Mouse (Mus musculus): Measurements from ENCODE around the gene Cdc42se1.

DNA sequence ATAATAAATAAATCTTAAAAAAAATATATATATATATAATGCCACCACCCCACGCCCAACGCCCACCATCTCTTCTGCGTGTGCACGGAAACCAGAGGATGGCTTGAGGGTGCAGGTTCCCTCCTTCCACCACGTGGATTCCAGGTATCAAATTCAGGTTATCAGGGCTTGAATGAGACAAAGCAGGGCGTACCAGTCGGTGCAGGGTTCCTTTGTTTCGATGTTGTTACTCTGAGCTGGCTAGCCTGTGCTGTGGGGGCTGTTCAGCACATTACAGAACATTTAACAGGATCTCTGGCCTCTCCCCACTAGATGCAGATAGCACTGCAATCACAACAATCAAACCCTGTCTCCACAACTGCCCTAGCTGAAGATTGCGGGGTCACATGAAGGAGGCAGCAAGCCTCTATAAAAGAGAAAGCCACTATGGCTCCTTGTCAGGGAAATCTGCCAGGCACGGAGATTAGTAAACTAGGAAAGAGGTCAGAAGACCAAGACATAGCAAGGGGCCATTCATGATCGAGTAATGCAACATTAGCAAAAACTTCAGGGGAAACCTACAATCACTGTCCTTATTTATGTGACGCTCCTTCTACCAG is 42.3 kb downstream of the Cdc42se1 start:
- TF ChIP-seq POLR2A (IDR thresholded peaks at IDR 0.05; ENCODE audit: borderline replicate concordance, low read depth, low read length) (no peak), CTCF (IDR thresholded peaks at IDR 0.05; ENCODE audit: low read depth, low read length) (no peak)

Measured in bone marrow macrophage, adult 2 months (primary cell).